Mouse (Mus musculus) thymus, postnatal 36 days (tissue): ENCODE measurements around the gene Synpr.
"Not testable (repeated sequence)": the region's sequence is repeated elsewhere in the genome, so short reads cannot be mapped to it uniquely, and the experiment has no call there.

Experiments
- DNase-seq, 2 experiments: peaks; one replicate each; pipeline ENCODE4 v3.0.0; 2022; ENCODE audit warnings: mixed read lengths in 2 of 2

The Synpr gene

GRCm38 (mm10) chr14:13284091-13284844 lies at the start of gene Synpr:
Synpr (plus strand) TSS chr14:13284780.
- DNase-seq = no peak

DNA sequence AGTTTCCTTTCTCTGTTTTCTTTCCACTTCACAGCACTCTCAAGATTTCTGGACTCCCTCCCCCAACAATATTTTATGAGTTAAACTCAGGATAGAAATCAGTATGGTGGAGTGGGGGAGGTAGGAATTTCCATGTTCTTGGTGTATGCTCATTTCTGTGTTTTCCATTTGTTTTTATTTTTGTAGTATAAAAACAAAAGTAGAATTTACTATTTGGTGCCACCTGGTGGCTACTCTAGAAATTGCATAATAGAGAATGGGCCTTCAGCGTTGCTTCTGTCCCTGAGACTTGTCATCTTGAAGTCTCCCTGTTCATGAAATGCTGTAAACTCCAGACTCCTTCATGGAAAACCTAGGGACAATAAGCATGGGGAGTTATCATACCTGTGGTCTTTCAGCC lies 47.7 kb upstream of the Synpr start:
- DNase-seq = no peak

DNA sequence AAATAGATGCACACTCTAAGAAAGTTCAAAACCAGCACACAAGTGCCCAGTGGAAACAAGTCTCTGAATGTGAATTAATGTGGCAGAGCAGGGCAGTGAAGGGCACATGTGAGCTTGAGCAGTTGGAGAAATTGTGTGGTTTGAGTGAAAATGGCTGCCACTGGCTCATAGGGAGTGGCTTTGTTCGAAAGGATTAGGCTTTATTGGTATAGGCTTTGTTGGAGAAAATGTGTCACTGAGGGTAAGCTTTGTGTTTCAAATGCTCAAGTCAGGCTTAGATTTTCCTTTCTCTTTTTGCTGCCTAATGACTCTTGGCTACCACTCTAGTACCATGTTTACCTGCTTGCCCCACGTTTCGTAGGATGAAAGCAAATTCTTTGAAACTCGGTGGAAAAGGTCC lies 37.1 kb upstream of the Synpr start:
- no peak for DNase-seq

- no peak for DNase-seq
These were observed 35.2 kb upstream of the Synpr start for GRCm38 (mm10) chr14:13249361-13249760.

- DNase-seq = no peak
These were observed 32.0 kb upstream of the Synpr start for GRCm38 (mm10) chr14:13252594-13252993.

DNA sequence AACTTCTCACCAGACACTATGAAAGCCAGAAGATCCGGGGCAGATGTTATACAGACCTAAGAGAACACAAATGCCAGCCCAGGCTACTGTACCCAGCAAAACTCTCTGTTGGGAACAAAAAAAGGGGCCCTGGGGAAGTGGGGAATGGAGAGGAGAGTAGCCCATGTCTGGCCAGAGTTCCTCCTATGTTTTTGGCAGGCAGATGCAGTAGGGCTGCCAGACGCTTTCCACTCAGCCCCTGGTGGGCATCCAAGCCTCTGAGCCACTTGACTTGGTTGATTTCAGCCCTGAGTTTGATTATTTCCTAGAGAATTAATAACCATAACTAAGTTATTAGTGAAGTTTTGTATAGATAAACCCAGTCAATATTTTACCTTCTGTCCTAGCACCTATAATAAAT lies 29.8 kb upstream of the Synpr start:
- DNase-seq = not testable (repeated sequence)

- no peak for DNase-seq
These were observed 22.2 kb upstream of the Synpr start for GRCm38 (mm10) chr14:13262406-13262805.

- DNase-seq = no peak
These were observed 18.2 kb upstream of the Synpr start for GRCm38 (mm10) chr14:13266331-13266730.

- DNase-seq = no peak
These were observed 17.4 kb upstream of the Synpr start for GRCm38 (mm10) chr14:13267181-13267580.

DNA sequence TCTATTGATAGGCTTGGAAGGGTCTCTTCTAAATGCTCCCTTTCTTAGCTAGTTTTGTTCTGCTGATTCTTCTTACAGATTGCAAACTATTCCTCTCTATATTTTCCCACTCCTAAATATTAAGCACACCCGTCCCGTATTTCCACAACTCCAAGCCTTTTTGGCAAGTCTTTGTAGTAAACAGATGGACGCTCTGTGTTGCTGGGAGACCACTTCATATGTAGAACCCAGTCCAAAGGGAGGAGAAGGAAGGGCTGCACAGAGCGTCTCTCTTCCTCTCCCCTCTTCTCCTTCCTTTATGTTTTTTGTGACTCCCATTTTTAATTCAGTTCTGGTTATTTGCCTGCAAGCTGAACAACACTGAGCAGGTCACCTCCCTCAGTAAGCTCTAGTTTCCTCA lies 1.4 kb upstream of the Synpr start:
- DNase-seq = no peak

GRCm38 (mm10) chr14:13284845-13285198 lies 242 bp downstream of the Synpr start:
- no peak for DNase-seq

DNA sequence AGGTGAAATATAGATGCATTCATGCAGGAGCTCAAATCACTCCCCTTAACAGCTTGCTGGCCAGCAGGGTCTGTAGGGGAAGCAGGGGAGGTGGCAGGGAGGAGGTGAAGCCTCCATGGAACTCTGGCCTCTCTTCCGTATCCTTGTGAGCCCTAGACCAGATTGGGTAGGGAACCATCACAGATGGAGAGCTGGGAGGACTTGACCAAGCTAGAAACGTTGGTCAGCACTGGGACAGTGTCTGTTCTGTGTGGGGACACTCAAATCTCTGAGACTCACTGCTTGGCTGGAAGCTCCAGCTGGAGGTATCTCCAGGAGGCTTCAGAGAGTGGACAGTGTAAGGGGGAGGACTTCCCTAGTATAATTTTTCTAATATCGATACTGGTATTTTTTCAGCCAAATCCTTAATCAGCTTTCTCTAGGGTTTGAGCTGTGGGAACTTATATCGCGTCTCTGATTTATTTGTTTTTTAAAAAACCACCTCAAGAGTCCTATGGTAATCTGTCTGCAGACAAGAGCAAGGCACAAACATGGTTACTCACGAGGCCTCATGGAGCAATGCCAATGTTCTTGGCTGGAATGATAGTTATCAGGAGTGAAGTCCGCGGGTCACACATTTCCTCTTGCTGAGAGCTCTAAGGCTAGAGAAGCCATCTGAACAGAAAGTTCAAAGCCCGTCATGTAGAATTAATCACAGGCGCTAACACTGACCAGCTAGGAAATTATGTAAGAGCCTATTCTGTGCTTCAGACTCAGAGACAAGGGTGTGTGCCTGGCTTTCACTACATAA lies 956 bp downstream of the Synpr start:
- no peak for DNase-seq

- no peak for DNase-seq
These were observed 9.6 kb downstream of the Synpr start for GRCm38 (mm10) chr14:13294200-13294599.

- no peak for DNase-seq
These were observed 29.7 kb downstream of the Synpr start for GRCm38 (mm10) chr14:13314323-13314722.

GRCm38 (mm10) chr14:13328461-13328860 lies 43.9 kb downstream of the Synpr start:
- no peak for DNase-seq

DNA sequence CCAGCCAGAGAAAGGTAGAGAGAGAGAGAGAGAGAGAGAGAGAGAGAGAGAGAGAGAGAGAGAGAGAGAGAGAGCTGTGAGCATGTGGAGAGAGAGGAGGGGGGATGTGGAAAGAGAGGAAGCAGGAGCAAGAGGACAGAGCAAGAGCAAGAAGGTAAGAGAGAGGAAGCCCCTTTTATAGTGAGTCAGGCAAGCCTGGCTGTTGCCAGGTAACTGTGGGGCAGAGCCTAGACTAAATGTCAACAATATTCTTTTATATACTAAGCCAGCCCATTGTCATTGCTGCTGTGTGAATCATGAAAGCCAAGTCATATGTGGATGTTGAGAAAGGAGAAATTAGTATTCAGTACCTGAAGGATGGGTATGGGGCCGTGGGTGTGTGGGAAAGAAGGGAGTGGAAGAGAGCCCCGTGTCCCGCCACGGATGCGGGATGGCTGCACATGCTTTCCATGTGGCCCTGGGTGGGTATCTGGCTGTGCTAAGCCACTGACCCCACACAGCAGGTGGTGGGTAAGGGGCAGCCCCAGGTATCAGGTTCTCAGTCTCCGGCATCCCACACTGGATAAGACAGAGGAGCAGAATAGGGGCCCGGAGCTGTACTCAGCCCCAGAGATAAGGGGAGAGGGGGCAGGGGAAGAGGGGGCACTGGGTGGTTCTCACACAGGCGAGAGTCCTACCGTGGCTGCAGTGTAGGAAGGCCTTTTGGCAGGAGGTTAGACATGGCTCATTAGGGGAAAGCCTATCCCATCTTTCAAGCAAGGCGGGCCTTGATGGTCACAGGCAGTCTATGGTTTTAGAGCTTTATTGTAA lies 48.1 kb downstream of the Synpr start:
- DNase-seq = no peak

DNA sequence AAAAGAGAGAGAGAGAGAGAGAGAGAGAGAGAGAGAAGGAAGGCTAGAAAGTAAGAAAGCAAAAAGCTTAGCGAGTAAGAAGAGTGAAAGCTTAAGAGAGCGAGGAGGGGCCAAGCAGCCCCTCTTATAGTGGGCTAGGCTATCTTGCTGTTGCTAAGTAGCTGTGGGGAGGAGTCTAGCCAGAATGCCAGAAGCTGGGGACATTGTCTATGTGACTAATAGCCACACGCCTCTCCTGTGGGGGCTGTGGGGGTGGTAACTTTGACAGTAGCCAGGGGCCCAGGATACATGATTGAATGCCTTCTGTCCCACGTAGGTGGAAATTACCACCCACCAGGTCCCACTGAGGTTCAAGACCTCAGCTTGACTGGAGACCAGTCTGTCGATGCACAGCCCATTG lies 48.8 kb downstream of the Synpr start:
- DNase-seq = no peak

DNA sequence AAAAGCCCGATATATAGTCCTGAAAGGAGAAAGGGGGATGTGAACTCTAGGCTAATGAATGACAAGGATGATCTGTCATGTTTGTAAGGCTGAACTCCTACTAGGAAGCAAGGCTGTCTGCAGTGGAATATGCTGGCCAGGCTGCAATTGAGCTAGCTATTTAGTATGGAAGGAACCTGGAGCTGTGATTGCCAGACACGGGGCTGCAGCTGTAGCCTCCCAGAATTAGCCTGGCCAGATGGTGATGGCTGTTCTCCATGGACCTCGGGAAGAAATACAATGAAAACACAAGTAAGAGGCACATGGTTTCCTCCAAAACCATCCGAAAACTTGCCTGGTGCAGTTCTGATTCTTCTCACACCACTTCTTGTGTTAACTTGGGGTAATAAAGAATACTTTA lies 51.6 kb downstream of the Synpr start:
- no peak for DNase-seq

- DNase-seq = no peak
These were observed 56.1 kb downstream of the Synpr start for GRCm38 (mm10) chr14:13340688-13341087.

DNA sequence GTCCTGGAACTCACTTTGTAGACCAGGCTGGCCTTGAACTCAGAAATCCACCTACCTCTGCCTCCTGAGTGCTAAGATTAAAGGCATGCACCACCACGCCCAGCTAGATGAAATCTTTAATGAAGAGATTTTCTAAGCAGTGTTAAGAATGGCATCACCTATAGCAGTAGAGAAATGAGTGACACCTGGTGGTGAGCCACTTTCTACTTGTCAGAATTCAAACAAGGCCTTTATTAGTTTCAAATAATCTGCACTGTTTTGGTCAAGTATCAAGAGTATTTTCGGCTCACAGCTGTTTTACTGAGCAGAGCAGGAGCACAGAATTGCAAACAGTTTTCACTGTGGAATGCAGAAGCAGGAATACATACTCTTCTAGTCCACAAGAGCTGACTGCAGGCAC lies 59.7 kb downstream of the Synpr start:
- DNase-seq = no peak

GRCm38 (mm10) chr14:13349170-13349865 lies 64.7 kb downstream of the Synpr start:
- no peak for DNase-seq

DNA sequence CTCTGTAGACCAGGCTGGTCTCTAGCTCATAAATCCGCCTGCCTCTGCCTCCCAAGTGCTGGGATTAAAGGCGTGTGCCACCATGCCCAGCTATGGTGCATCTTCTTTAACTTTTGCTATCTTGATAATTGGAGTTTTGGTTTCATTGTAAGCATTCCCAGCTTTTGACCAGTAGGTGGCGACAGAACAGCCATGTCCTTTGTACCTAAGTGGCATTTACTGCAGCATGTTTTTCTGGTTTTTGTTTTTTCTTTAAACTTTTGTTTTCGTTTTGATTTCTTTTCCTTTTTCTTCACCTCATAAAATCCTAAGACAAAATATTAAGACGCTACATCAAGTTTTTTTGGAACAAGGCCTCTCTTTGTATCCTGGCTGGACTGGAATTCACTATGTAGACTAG lies 69.6 kb downstream of the Synpr start:
- DNase-seq = no peak
